Mouse (Mus musculus): Measurements from ENCODE around the gene Cd7. TPM values are rescaled to one million over a fixed set of nuclear protein-coding genes. Genes with fewer than 3 reads are reported as not detected.
"Not testable (repeated sequence)": the region's sequence is repeated elsewhere in the genome, so short reads cannot be mapped to it uniquely, and the experiment has no call there.

Gene Cd7
- total RNA-seq (2021) (under 1 TPM; 0.69 TPM), polyA plus RNA-seq (2012; rRNA removed) (1.8 and 3.3 TPM in 2 replicates)
- long read RNA-seq, partial matches to known transcripts = 0 of 1 reads
- long read RNA-seq, other reads (novel, unspliced or antisense) = 0 of 1 reads

- DNase-seq = no peak
These were observed at the start of gene Cd7 for GRCm38 (mm10) chr11:121039302-121039701. Cd7 (minus strand) TSS chr11:121039418.

- no peak for DNase-seq
These were observed 49.8 kb upstream of the Cd7 start for GRCm38 (mm10) chr11:121088997-121089396.

GRCm38 (mm10) chr11:121086296-121086695 is 47.1 kb upstream of the Cd7 start:
- no peak for DNase-seq

GRCm38 (mm10) chr11:121085181-121085580 is 46.0 kb upstream of the Cd7 start:
- no peak for DNase-seq

- DNase-seq = no peak
These were observed 43.8 kb upstream of the Cd7 start for GRCm38 (mm10) chr11:121082857-121083500.

- DNase-seq = no peak
These were observed 43.0 kb upstream of the Cd7 start for GRCm38 (mm10) chr11:121082250-121082649.

- DNase-seq = no peak
These were observed 41.9 kb upstream of the Cd7 start, which contains the start of gene Sectm1a for GRCm38 (mm10) chr11:121081120-121081519. Sectm1a (minus strand) TSS chr11:121081220.

- DNase-seq = no peak
These were observed 41.1 kb upstream of the Cd7 start for GRCm38 (mm10) chr11:121080330-121080729.

GRCm38 (mm10) chr11:121075655-121076054 is 36.4 kb upstream of the Cd7 start:
- DNase-seq = no peak

GRCm38 (mm10) chr11:121069662-121070061 is 30.4 kb upstream of the Cd7 start:
- not testable (repeated sequence) for DNase-seq

- DNase-seq = no peak
These were observed 28.7 kb upstream of the Cd7 start for GRCm38 (mm10) chr11:121067895-121068294.

- peak; percentile 47 for DNase-seq
These were observed 25.0 kb upstream of the Cd7 start for GRCm38 (mm10) chr11:121064197-121064596.

GRCm38 (mm10) chr11:121063379-121063778 is 24.2 kb upstream of the Cd7 start, which contains the start of gene Sectm1b:
Sectm1b (minus strand) TSS chr11:121063569.
- no peak for DNase-seq

GRCm38 (mm10) chr11:121061615-121062014 is 22.4 kb upstream of the Cd7 start:
- DNase-seq = no peak

- DNase-seq = not testable (repeated sequence)
These were observed 21.3 kb upstream of the Cd7 start for GRCm38 (mm10) chr11:121060401-121061067.

GRCm38 (mm10) chr11:121059471-121059870 is 20.3 kb upstream of the Cd7 start:
- no peak for DNase-seq

- DNase-seq = no peak
These were observed 19.7 kb upstream of the Cd7 start for GRCm38 (mm10) chr11:121058956-121059355.

GRCm38 (mm10) chr11:121058122-121058521 is 18.9 kb upstream of the Cd7 start:
- no peak for DNase-seq

- no peak for DNase-seq
These were observed 17.5 kb upstream of the Cd7 start for GRCm38 (mm10) chr11:121056536-121057236.

GRCm38 (mm10) chr11:121053536-121053935 is 14.3 kb upstream of the Cd7 start:
- DNase-seq = peak; percentile 83

GRCm38 (mm10) chr11:121052387-121052786 is 13.2 kb upstream of the Cd7 start:
- no peak for DNase-seq

GRCm38 (mm10) chr11:121051793-121052192 is 12.6 kb upstream of the Cd7 start:
- DNase-seq = no peak

GRCm38 (mm10) chr11:121049840-121050239 is 10.6 kb upstream of the Cd7 start:
- no peak for DNase-seq
